Mouse (Mus musculus) large intestine, adult 2 months (tissue): ENCODE data around the gene Eftud2. TPM values are rescaled to one million over a fixed set of nuclear protein-coding genes. Genes with fewer than 3 reads are reported as not detected.

ENCODE experiments used
- DNase-seq: peaks from one replicate; pipeline ENCODE4 v3.0.0-alpha.2; 2012; ENCODE audit warnings: low read depth, low spot score
- WGBS: fragments of 180-500 bp; shearing (Covaris S2); methylation state at CpG from one replicate; pipeline ENCODE4 v1.1.7; 2018; 5-methylcytosine and 5-hydroxymethylcytosine counted together
- polyA plus RNA-seq: library from polyadenylated mRNA; depleted of rRNA; stranded (reverse); fragments of >200 nt; gene quantifications from 2 replicates; pipeline ENCODE4 v1.2.3, GENCODE M21; 2012; rRNA removed

The Eftud2 gene
- polyA plus RNA-seq, 1 experiment = 73.9 TPM

- 37% methylated on average over 3 of the region's 3 CpGs for WGBS
- DNase-seq = no peak
These were observed 60.4 kb downstream of the Eftud2 start for GRCm38 (mm10) chr11:102820432-102820831.

GRCm38 (mm10) chr11:102819783-102820385 lies 60.9 kb downstream of the Eftud2 start:
- DNase-seq = no peak
- WGBS = 12% methylated on average over 14 of the region's 14 CpGs

DNA sequence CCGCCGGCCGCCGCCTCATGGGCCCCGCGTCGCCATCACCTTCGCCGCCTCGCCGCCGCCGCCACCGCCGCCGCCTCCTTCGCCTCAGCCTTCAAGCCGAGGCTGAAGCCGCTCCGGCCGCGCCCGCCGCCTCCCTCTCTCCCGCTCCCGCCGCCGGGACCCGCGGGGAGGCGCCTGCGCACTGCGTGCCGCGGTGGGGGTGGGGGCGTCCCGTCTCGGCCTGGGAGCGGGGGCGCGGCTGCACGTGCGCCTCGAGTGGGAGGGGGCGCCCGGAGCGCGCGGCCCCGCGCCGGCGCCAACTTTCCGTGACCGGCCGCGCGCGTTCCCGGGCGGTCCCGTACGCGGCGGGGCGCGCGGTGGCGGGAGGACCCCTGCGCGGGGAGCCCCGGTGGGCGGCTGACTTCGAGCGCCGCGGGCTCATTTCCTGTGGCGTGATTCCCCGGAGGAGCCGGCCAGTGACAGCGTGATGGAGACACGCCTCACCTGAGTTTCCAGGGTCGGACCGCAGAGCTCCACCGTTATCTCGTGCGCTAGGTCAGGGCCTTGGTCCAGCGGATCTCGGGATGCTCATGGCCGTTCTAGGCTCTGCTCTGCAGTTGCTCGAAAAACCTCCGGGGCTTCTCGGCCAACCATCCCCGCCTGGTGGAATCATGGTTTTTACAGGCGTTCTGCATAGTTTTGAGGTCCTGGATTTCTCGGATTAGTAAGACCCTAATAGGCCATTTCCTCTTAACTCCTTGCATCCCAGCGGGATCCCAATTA lies 61.6 kb downstream of the Eftud2 start, which contains the start of gene Gjc1:
TSS of gene Gjc1 (minus strand) at position 680 of the 762 bp plus-strand sequence.
- no peak for DNase-seq
- WGBS = 2% methylated on average over 72 of the region's 97 CpGs

GRCm38 (mm10) chr11:102818121-102819020 lies 62.4 kb downstream of the Eftud2 start:
- no peak for DNase-seq

DNA sequence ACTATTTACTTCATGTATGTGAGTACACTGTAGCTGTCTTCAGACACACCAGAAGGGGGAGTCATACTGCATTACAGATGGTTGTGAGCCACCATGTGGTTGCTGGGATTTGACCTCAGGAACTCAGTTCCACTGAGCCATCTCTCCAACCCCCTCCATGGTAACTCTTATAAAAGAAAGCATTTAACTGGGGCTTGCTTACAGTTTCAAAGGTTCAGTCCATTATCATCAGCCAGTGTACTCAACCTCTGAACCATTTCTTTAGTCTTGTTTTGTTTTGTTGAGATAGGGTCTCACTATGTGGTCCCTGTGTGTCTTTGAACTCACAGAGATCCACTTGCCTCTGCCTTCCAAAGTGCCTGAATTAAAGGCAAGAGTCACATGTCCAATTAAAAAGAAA lies 65.9 kb downstream of the Eftud2 start:
- no peak for DNase-seq

More at GRCm38 (mm10) chr11:102818121-102819020, 62.4 kb downstream of the Eftud2 start:
- WGBS = under 1% methylated on average over 80 of the region's 92 CpGs

GRCm38 (mm10) chr11:102810721-102811485 lies 69.9 kb downstream of the Eftud2 start:
- 9% methylated on average over 4 of the region's 4 CpGs for WGBS
- no peak for DNase-seq

- 55% methylated on average over 5 of the region's 5 CpGs for WGBS
- no peak for DNase-seq
These were observed 72.5 kb downstream of the Eftud2 start for GRCm38 (mm10) chr11:102808246-102808645.

DNA sequence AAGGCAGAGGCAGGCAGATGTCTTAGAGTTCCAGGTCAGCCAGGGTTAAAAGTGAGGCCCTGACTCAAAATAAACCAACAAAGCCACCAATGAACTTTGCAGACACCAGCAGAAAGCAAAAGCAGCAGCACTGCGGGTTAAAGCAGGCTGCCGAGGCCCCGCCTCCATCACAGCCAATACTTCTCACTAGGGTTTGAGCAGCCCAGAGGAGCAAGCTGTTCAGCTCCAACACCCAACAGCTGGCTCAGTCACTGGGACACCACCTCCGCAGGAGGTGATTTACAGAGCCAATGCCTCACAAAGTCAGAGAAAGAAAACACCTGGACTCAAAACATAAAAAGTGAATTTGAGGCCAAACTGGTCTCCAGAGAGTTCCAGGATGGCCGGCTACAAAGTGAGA lies 77.3 kb downstream of the Eftud2 start:
- no peak for DNase-seq
- WGBS = 64% methylated on average over 5 of the region's 5 CpGs

- WGBS = 49% methylated on average over 8 of the region's 8 CpGs
- DNase-seq = no peak
These were observed 86.6 kb downstream of the Eftud2 start for GRCm38 (mm10) chr11:102794157-102794556.

- DNase-seq = no peak
- WGBS = 42% methylated on average over 14 of the region's 14 CpGs
These were observed 88.9 kb downstream of the Eftud2 start for GRCm38 (mm10) chr11:102791682-102792445.

Other genes with a start within 250 kb of the Eftud2 start
- gene Meioc, start 217.3 kb downstream of the Eftud2 start, polyA plus RNA-seq = not detected in 2 replicates
- 4.3 and 5.3 TPM in 2 replicates for gene Ccdc43, start 183.2 kb downstream of the Eftud2 start, polyA plus RNA-seq
- 2.3 and 3.6 TPM in 2 replicates for gene Adam11, start 119.5 kb downstream of the Eftud2 start, polyA plus RNA-seq
- 3.7 and 3.8 TPM in 2 replicates for gene Gjc1, start 61.3 kb downstream of the Eftud2 start, polyA plus RNA-seq
- 0.40 and 0.56 TPM in 2 replicates for gene Higd1b, start 45.1 kb downstream of the Eftud2 start, polyA plus RNA-seq
- gene Ccdc103, start 219 bp upstream of the Eftud2 start, polyA plus RNA-seq = 0.07 TPM in 1 of 2 replicates, not detected in the other
- not detected in 2 replicates for gene Fam187a, start 4.2 kb upstream of the Eftud2 start, polyA plus RNA-seq
- 0.91 and 1.0 TPM in 2 replicates for gene Gfap, start 19.9 kb upstream of the Eftud2 start, polyA plus RNA-seq
- gene Kif18b, start 44.1 kb upstream of the Eftud2 start, polyA plus RNA-seq = 9.2 and 10.8 TPM in 2 replicates
- 0.47 and 0.52 TPM in 2 replicates for gene C1ql1, start 65.7 kb upstream of the Eftud2 start, polyA plus RNA-seq
- gene Nmt1, start 147.2 kb upstream of the Eftud2 start, polyA plus RNA-seq = 50.0 and 70.7 TPM in 2 replicates
- gene Dcakd, start 147.3 kb upstream of the Eftud2 start, polyA plus RNA-seq = 36.2 and 36.9 TPM in 2 replicates
- 2.8 and 3.6 TPM in 2 replicates for gene Plcd3, start 220.7 kb upstream of the Eftud2 start, polyA plus RNA-seq
- 71.3 and 168 TPM in 2 replicates for gene Acbd4, start 220.7 kb upstream of the Eftud2 start, polyA plus RNA-seq
- 11.5 and 14.1 TPM in 2 replicates for gene Hexim1, start 235.2 kb upstream of the Eftud2 start, polyA plus RNA-seq